Mouse (Mus musculus) inflammation-experienced regulatory T-cells, adult 6 months (primary cell): ENCODE results near the gene Kcnv2. TPM values are rescaled to one million over a fixed set of nuclear protein-coding genes. Genes with fewer than 3 reads are reported as not detected.

Experiments
- ATAC-seq: one replicate; pipeline ENCODE4 v1.8.0; 2017
- polyA plus RNA-seq, 3 experiments: library from polyadenylated mRNA; unstranded; fragments of 100-300 nt; shearing (Covaris generic); gene quantifications; one replicate each; pipeline ENCODE4 v1.2.1; 2017

The Kcnv2 gene
- polyA plus RNA-seq, 3 experiments from 2014 or later: not detected

- ATAC-seq: no peak
Observed at GRCm38 (mm10) chr19:27366113-27366746, 43.8 kb downstream of the Kcnv2 start.

GRCm38 (mm10) chr19:27369461-27370135 lies 47.2 kb downstream of the Kcnv2 start:
- no peak for ATAC-seq

DNA sequence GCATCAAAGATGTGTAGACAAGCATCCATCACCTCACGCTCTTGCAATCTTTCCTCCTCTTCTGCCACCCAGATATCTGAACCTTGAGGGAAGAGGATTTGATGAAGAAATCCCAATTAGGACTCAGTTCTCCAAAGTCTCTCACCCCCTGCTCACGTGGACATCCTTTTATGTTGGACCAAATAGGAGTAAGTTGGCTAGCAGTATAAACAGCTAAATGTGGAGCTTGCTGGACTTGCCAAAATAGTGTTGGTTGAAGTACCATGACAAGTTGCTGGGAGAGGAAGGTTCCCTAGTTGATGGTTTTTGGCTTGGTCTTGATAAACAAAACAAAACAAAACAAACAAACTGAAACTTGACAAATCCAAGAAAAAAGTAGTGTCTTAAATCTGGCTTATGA lies 47.8 kb downstream of the Kcnv2 start:
- ATAC-seq: no peak

GRCm38 (mm10) chr19:27370784-27371183 lies 48.4 kb downstream of the Kcnv2 start:
- no peak for ATAC-seq

DNA sequence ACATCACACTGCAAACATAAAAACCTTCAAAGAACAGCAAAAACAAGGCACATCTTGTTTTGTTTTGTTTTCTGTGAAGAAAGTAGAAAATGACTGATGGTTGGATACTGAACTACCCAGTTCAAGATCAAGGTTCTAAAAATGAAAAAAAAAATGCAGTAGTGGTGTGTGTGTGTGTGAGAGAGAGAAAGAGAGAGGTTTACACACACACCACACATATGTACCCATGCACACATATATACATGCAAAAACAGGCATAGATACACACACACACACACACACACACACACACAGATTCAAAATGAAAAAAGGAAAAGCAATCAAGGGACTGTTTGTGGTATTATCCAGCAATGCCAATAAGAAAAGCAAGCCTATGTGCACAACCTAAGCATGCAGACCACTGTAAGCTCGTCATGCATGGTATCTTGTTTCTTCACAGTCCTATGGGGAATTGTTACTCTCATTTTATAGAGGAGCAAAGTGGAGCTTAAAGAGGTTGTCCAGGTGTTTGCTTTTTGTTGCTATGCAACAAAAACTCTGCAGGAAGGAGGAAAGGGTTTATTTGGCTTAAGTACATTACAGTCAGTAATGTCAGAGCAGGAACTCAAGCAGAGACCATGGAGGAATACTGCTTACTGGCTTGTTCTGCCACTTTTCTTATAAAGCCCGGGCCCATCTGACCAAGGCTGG lies 57.5 kb downstream of the Kcnv2 start:
- ATAC-seq: no peak

DNA sequence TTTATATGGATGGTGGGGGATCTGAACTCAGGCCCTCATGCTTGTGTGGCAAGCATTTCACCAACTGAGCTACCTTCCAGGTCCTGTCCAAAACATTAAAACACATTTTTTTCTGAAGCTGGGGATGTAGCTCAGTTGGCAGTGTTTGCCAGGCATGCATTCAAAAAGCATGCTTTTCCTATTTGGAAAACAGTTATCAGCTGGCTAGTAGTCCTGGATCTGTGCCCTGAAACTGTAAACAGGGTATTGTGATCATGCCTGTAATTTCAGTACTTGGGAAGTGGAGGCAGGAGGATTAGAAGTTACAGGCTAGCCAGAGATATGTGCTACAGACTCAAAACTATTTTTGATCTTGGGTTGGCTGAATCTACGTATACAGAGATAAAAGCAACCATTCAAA lies 59.7 kb downstream of the Kcnv2 start:
- no peak for ATAC-seq

GRCm38 (mm10) chr19:27383266-27383665 lies 60.9 kb downstream of the Kcnv2 start:
- no peak for ATAC-seq

DNA sequence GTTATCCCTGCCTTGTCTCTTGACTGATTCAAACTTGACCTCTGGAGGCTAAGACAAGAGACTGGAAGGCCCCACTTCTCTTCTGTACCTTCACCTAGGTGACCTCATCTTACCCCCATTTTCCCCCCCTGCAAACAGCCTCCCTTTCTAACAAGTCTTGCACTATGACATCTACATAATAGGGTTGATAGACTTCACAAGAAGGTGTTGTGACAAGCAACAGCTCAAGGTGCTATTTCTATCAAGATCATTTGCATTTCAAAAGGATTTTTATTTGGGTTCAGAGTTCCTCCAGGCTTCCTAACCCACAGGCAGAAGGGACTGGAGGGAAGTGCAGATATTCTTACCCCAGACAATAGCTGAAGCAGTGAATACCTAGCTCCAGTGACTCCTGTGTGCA lies 62.9 kb downstream of the Kcnv2 start:
- no peak for ATAC-seq

Other genes starting within 250 kb of the Kcnv2 start
- under 1 TPM in 1 of 3 experiments, not detected in 2; 0.21 TPM for gene Vldlr, start 106.1 kb upstream of the Kcnv2 start, polyA plus RNA-seq
- 100 to 1,000 TPM in 2 of 3 experiments, 10 to 100 TPM in 1; 99.3 to 112 (median 103) TPM for gene Pum3, start 107.2 kb downstream of the Kcnv2 start, polyA plus RNA-seq